Mouse (Mus musculus) small intestine, adult 2 months (tissue): ENCODE results near the gene Golph3. TPM values are rescaled to one million over a fixed set of nuclear protein-coding genes. Genes with fewer than 3 reads are reported as not detected.

Source experiments
- H3K27ac ChIP-seq: fragments of 200-500 bp; 2 replicates; pipeline ENCODE4 v1.5.1; 2012; ENCODE audit warnings: low read depth, low read length, control low read depth, inconsistent platforms; ENCODE audit not compliant: insufficient read depth
- H3K27me3 ChIP-seq: fragments of 200-500 bp; 2 replicates; pipeline ENCODE4 v1.6.1; 2012; ENCODE audit warnings: mild to moderate bottlenecking, moderate library complexity, low read length, inconsistent platforms; ENCODE audit not compliant: control insufficient read depth, insufficient read depth
- H3K36me3 ChIP-seq: fragments of 200-500 bp; 2 replicates; pipeline ENCODE4 v1.6.1; 2012; ENCODE audit warnings: mild to moderate bottlenecking, low read length, control low read depth, inconsistent platforms; ENCODE audit not compliant: control insufficient read depth, insufficient read depth
- H3K4me1 ChIP-seq: fragments of 200-500 bp; 2 replicates; pipeline ENCODE4 v1.6.1; 2012; ENCODE audit warnings: low read length, inconsistent platforms, mixed read lengths; ENCODE audit not compliant: control insufficient read depth, insufficient read depth, insufficient read length
- H3K4me3 ChIP-seq: fragments of 200-500 bp; 2 replicates; pipeline ENCODE4 v1.5.1; 2012; ENCODE audit warnings: low read depth, mild to moderate bottlenecking, control low read depth, inconsistent platforms, low read length, moderate library complexity
- CTCF ChIP-seq: fragments of 200-500 bp; IDR thresholded peaks from 2 replicates; pipeline ENCODE4 v1.5.1; 2012; ENCODE audit warnings: low read depth, mild to moderate bottlenecking, control low read depth, inconsistent platforms, low read length, moderate library complexity, mixed read lengths; ENCODE audit not compliant: insufficient replicate concordance, insufficient read length; ENCODE audit errors: extremely low read depth
- POLR2A ChIP-seq: fragments of 200-500 bp; IDR thresholded peaks from 2 replicates; pipeline ENCODE4 v1.6.1; 2012; ENCODE audit warnings: low read depth, mild to moderate bottlenecking, control low read depth, inconsistent platforms, low read length, moderate library complexity
- WGBS: fragments of 180-500 bp; shearing (Covaris S2); methylation state at CpG from one replicate; pipeline ENCODE4 v1.1.7; 2018; 5-methylcytosine and 5-hydroxymethylcytosine counted together
- polyA plus RNA-seq: library from polyadenylated mRNA; depleted of rRNA; stranded (reverse); fragments of >200 nt; gene quantifications from 2 replicates; pipeline ENCODE4 v1.2.3, GENCODE M21; 2012; rRNA removed

The Golph3 gene
- polyA plus RNA-seq, result 64.4 and 103 TPM in 2 replicates

DNA sequence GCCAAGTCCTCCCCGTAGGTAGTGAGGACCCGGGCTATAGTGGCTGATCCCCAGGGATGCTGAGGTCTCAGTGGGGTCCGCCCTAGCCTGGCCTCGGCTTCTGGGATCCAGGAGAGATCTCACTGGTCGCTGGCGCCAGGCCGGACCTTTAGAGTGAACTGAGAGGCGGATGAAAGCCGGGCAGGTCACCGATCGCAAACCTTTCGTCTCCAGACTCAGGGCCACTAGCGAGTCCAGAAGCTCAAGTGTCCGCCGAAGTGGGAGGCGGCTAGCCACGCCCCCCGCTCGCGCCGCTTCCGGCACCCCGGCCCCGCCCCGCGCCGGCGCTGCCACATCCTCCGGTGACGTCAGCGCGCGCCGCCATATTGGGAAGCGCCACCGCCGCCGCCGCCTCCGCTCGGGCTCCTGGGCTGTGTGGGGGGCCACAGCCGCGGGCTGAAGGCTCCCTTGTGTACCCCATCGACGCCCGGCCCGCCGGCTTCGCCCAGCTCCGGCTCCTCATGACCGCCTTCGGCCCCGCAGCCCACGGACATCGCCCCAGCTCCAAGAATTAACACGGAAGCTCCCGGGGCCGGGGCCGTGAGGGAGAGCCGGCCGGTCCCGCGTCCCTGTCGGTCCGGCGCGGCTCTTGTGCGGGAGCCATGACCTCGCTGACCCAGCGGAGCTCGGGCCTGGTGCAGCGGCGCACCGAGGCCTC lies at the start of gene Golph3:
Gene Golph3 (plus strand): TSS at position 360 of the 697 bp plus-strand sequence.
- peaks cover 4% of the 10 kb centered on the region for H3K36me3 ChIP-seq
- H3K27ac ChIP-seq, result peak within 1 kb of the TSS; percentile 94
- H3K4me3 ChIP-seq, result peak within 1 kb of the TSS; percentile 99
- peaks cover 9% of the 10 kb centered on the region; the same call in 1 of the 2 replicates for H3K4me1 ChIP-seq
- TF ChIP-seq POLR2A (peak; percentile 84), CTCF (no peak)
- no peaks in the 10 kb centered on the region for H3K27me3 ChIP-seq
- WGBS, result under 1% methylated on average over 69 of the region's 74 CpGs

- no peak overlapping the region for H3K4me3 ChIP-seq
- 75% methylated on average over 12 of the region's 12 CpGs for WGBS
- H3K27me3 ChIP-seq, result no peaks in the 10 kb centered on the region
- no peaks in the 10 kb centered on the region for H3K4me1 ChIP-seq
- H3K36me3 ChIP-seq, result peaks cover 20% of the 10 kb centered on the region
- no peak overlapping the region for H3K27ac ChIP-seq
- TF ChIP-seq POLR2A, result no peak
- TF ChIP-seq CTCF, result no peak
Observed at GRCm38 (mm10) chr15:12273325-12274052, 47.8 kb upstream of the Golph3 start.

GRCm38 (mm10) chr15:12274053-12274769 lies 47.0 kb upstream of the Golph3 start:
- WGBS, result 57% methylated on average over 4 of the region's 4 CpGs
- peaks cover 18% of the 10 kb centered on the region for H3K36me3 ChIP-seq
- H3K27me3 ChIP-seq, result no peaks in the 10 kb centered on the region
- no peak overlapping the region for H3K4me3 ChIP-seq
- no peak overlapping the region for H3K27ac ChIP-seq
- no peaks in the 10 kb centered on the region for H3K4me1 ChIP-seq
- TF ChIP-seq CTCF, result no peak
- no peak for TF ChIP-seq POLR2A

GRCm38 (mm10) chr15:12275091-12275623 lies 46.1 kb upstream of the Golph3 start:
- Histone ChIP-seq H3K4me1 (no peaks in the 10 kb centered on the region), H3K36me3 (peaks cover 11% of the 10 kb centered on the region), H3K27me3 (no peaks in the 10 kb centered on the region), H3K27ac (no peak overlapping the region), H3K4me3 (no peak overlapping the region)
- TF ChIP-seq POLR2A (no peak), CTCF (no peak)
- WGBS, result 85% methylated on average over 4 of the region's 4 CpGs

GRCm38 (mm10) chr15:12279816-12280215 lies 41.4 kb upstream of the Golph3 start:
- H3K36me3 ChIP-seq, result no peaks in the 10 kb centered on the region
- H3K4me3 ChIP-seq, result no peak overlapping the region
- H3K27me3 ChIP-seq, result no peaks in the 10 kb centered on the region
- H3K4me1 ChIP-seq, result no peaks in the 10 kb centered on the region
- TF ChIP-seq POLR2A (no peak), CTCF (no peak)
- H3K27ac ChIP-seq, result no peak overlapping the region
- 93% methylated on average over 1 of the region's 1 CpGs for WGBS

DNA sequence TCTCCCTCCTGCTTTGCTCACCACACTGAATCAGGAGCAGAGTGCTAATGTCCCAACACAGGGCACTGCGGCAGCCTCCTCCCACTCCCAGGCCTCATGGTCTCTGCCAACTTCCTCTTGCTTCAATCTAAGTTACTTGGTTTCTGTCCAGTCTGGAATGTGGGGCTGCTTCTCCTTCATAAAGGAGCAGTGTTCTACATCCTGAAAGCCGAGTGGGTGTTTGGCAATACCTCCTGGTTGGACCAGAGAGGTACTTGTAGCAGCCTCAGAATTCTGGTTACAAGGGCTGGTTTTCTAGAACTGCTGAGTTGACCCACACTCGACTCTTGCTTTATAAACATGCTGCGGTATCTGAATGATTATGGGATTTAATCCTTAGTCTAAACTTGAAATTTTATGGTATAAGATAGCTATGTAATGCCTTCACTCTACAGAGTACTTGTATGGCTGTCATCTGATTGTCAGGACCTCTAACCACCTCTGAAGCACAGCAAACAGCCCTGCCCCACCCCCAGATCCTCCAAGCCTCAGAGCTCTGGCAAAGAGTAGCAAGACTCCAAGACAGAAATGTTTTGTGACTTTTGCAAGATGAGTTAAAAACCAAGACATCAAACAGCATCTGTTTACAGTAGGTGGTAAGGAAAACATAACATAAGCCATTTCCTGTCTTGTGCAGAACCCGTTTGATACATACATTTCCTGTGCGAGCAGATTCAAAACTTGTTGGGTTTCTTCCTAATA lies 36.3 kb upstream of the Golph3 start:
- H3K27me3 ChIP-seq, result no peaks in the 10 kb centered on the region
- H3K4me1 ChIP-seq, result no peaks in the 10 kb centered on the region
- H3K27ac ChIP-seq, result no peak overlapping the region
- no peak overlapping the region for H3K4me3 ChIP-seq
- no peak for TF ChIP-seq CTCF
- no peak for TF ChIP-seq POLR2A
- WGBS, result 71% methylated on average over 6 of the region's 6 CpGs
- H3K36me3 ChIP-seq, result no peaks in the 10 kb centered on the region
